20 mouse cellular contexts compared by ENCODE assay signal in the genomic region with DNA sequence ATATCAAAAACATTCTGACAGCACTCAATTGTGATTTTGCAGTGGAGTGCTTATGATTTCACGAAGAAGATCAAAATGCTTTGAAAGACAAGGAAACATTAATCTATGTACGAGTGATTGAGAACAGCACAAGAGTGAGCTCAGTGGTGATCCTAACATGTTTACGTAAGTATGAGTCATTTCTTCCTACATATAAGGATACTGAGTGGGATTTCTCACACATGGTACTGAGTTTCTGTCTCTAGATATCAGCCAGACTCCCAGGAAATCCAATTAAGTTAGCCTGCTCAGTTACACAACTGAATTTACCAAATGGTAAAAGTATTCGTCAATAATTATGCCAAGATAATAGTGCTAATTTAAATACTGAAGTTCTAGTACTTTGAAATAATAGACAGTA.
"Had no signal": no experiment of that assay in that cellular context is flagged by ENCODE, and none has a peak within 500 bp of the region (broad histone marks: within the 10 kb centered on the region; RNA-seq: fewer than 3 reads in every experiment).

No protein-coding gene starts in this region.

- ATAC-seq: midbrain, embryonic 16.5 days had no signal

- H3K4me3 ChIP-seq: midbrain, embryonic 10.5 days; midbrain, embryonic 12.5 days; myocyte; neural tube, embryonic 13.5 days; neural tube, embryonic 15.5 days; stomach, embryonic 15.5 days had no signal

- DNase-seq: lung, adult 18-20 months; lung, embryonic 14.5 days; lung, postnatal 10 days; lung, postnatal 4 days; midbrain, embryonic 14.5 days; retina, postnatal 1 day; right cerebral cortex, postnatal 25 days; right cerebral cortex, postnatal 4 days; spleen, adult 18-20 months; thymus, adult 18-20 months; thymus, postnatal 14 days; thymus, postnatal 36 days had no signal

- H3K27ac ChIP-seq: midbrain, embryonic 10.5 days; midbrain, embryonic 12.5 days; neural tube, embryonic 13.5 days; neural tube, embryonic 15.5 days; stomach, embryonic 15.5 days; stomach, postnatal 0 days had no signal
